Mouse (Mus musculus) MEL (cell line): ENCODE results near the gene Kcnrg. TPM values are rescaled to one million over a fixed set of nuclear protein-coding genes. Genes with fewer than 3 reads are reported as not detected.

Experiments used
- DNase-seq: peaks from one replicate; pipeline ENCODE4 v3.0.0; 2011; ENCODE audit warnings: low read depth, low spot score
- H3K27ac ChIP-seq: 2 replicates; pipeline ENCODE4 v1.5.1; 2012; ENCODE audit warnings: low read depth, mild to moderate bottlenecking, control low read depth, low read length, moderate library complexity; ENCODE audit not compliant: control insufficient read depth
- H3K27me3 ChIP-seq, 2 experiments: fragments of 150-350 bp in 1 of 2; sonication (generic) in 1 of 2; 2 replicates each; pipeline ENCODE4 v1.6.1; 2012; ENCODE audit warnings: low read length in 2 of 2, mild to moderate bottlenecking in 2 of 2, improper control_type of control experiment in 1 of 2, moderate library complexity in 1 of 2; ENCODE audit not compliant: insufficient read depth in 2 of 2, control insufficient read depth in 1 of 2
- H3K36me3 ChIP-seq, 2 experiments: 2 replicates each; pipeline ENCODE4 v1.6.1; 2012 to 2014; ENCODE audit warnings: low read length in 2 of 2, improper control_type of control experiment in 1 of 2, inconsistent platforms in 1 of 2, mild to moderate bottlenecking in 1 of 2; ENCODE audit not compliant: insufficient read depth in 2 of 2, control insufficient read depth in 1 of 2
- H3K4me1 ChIP-seq, 2 experiments: fragments of 150-350 bp in 1 of 2; sonication (generic) in 1 of 2; 2 replicates each; pipeline ENCODE4 v1.6.1; 2012; ENCODE audit warnings: low read length in 2 of 2, improper control_type of control experiment in 1 of 2, mild to moderate bottlenecking in 1 of 2; ENCODE audit not compliant: insufficient read depth in 2 of 2, control insufficient read depth in 1 of 2
- H3K4me3 ChIP-seq, 2 experiments: fragments of 150-350 bp in 1 of 2; sonication (generic) in 1 of 2; 2 replicates each; pipeline ENCODE4 v1.5.1; 2012; ENCODE audit warnings: low read depth in 2 of 2, low read length in 2 of 2, mild to moderate bottlenecking in 2 of 2, moderate library complexity in 2 of 2, control low read depth in 1 of 2, improper control_type of control experiment in 1 of 2; ENCODE audit not compliant: control insufficient read depth in 1 of 2, insufficient read depth in 1 of 2
- H3K79me2 ChIP-seq: 2 replicates; pipeline ENCODE4 v1.6.1; 2012; ENCODE audit warnings: mild to moderate bottlenecking, low read length, moderate library complexity; ENCODE audit not compliant: control insufficient read depth, poor library complexity, insufficient read depth
- H3K9ac ChIP-seq: 2 replicates; pipeline ENCODE4 v1.6.1; 2012; ENCODE audit warnings: low read depth, mild to moderate bottlenecking, control low read depth, low read length, moderate library complexity; ENCODE audit not compliant: control insufficient read depth, poor library complexity, severe bottlenecking
- H3K9me3 ChIP-seq: fragments of 150-350 bp; sonication (generic); replicated peaks from 2 replicates; pipeline ENCODE4 v1.6.1; 2012; ENCODE audit warnings: mild to moderate bottlenecking, low read length, improper control_type of control experiment, moderate library complexity; ENCODE audit not compliant: insufficient read depth
- BHLHE40 ChIP-seq: IDR thresholded peaks from 2 replicates; pipeline ENCODE4 v1.6.1; 2012; ENCODE audit warnings: low read depth, mild to moderate bottlenecking, inconsistent platforms, low read length, improper control_type of control experiment, borderline replicate concordance
- CHD1 ChIP-seq: IDR thresholded peaks from 2 replicates; pipeline ENCODE4 v1.6.1; 2012; ENCODE audit warnings: low read depth, mild to moderate bottlenecking, inconsistent platforms, low read length, improper control_type of control experiment
- CTCF ChIP-seq, 3 experiments: IDR thresholded peaks in 2 of 3; conservative IDR thresholded peaks in 1 of 3; 2 replicates each; pipeline ENCODE4 v1.5.1; 2011 to 2012; ENCODE audit warnings: low read length in 3 of 3, low read depth in 2 of 3, mild to moderate bottlenecking in 2 of 3, improper control_type of control experiment in 1 of 3, inconsistent platforms in 1 of 3, mixed read lengths in 1 of 3, moderate library complexity in 1 of 3; ENCODE audit not compliant: control insufficient read depth in 1 of 3, insufficient read depth in 1 of 3, poor library complexity in 1 of 3, severe bottlenecking in 1 of 3
- E2F4 ChIP-seq: IDR thresholded peaks from 2 replicates; pipeline ENCODE4 v1.6.1; 2011; ENCODE audit warnings: low read depth, low read length, improper control_type of control experiment, borderline replicate concordance
- ELF1 ChIP-seq: IDR thresholded peaks from 2 replicates; pipeline ENCODE4 v1.6.1; 2014; ENCODE audit warnings: low read depth, mild to moderate bottlenecking, inconsistent platforms, low read length, improper control_type of control experiment, moderate library complexity
- EP300 ChIP-seq, 2 experiments: IDR thresholded peaks; 2 replicates each; pipeline ENCODE4 v1.6.1; 2011; ENCODE audit warnings: improper control_type of control experiment in 2 of 2, low read length in 2 of 2, low read depth in 1 of 2, mild to moderate bottlenecking in 1 of 2
- GATA1 ChIP-seq: IDR thresholded peaks from 2 replicates; pipeline ENCODE4 v1.6.1; 2011; ENCODE audit warnings: low read depth, low read length, improper control_type of control experiment
- HCFC1 ChIP-seq: IDR thresholded peaks from 2 replicates; pipeline ENCODE4 v1.6.1; 2012; ENCODE audit warnings: low read depth, mild to moderate bottlenecking, inconsistent platforms, low read length, improper control_type of control experiment, moderate library complexity
- JUND ChIP-seq: IDR thresholded peaks from 2 replicates; pipeline ENCODE4 v1.6.1; 2011; ENCODE audit warnings: low read depth, mild to moderate bottlenecking, improper control_type of control experiment, low read length
- MAFK ChIP-seq: IDR thresholded peaks from 2 replicates; pipeline ENCODE4 v1.6.1; 2011; ENCODE audit warnings: low read depth, mild to moderate bottlenecking, low read length, improper control_type of control experiment, borderline replicate concordance
- MAZ ChIP-seq: IDR thresholded peaks from 2 replicates; pipeline ENCODE4 v1.6.1; 2012; ENCODE audit warnings: low read depth, mild to moderate bottlenecking, inconsistent platforms, low read length, improper control_type of control experiment
- MXI1 ChIP-seq: IDR thresholded peaks from 2 replicates; pipeline ENCODE4 v1.6.1; 2011; ENCODE audit warnings: mild to moderate bottlenecking, low read depth, low read length, improper control_type of control experiment
- MYB ChIP-seq: IDR thresholded peaks from 2 replicates; pipeline ENCODE4 v1.6.1; 2011; ENCODE audit warnings: mild to moderate bottlenecking, low read depth, low read length, improper control_type of control experiment
- NELFE ChIP-seq: IDR thresholded peaks from 2 replicates; pipeline ENCODE4 v1.6.1; 2011; ENCODE audit warnings: low read depth, low read length, improper control_type of control experiment
- RCOR1 ChIP-seq: IDR thresholded peaks from 2 replicates; pipeline ENCODE4 v1.6.1; 2012; ENCODE audit warnings: low read depth, mild to moderate bottlenecking, inconsistent platforms, low read length, improper control_type of control experiment
- SMC3 ChIP-seq: IDR thresholded peaks from 2 replicates; pipeline ENCODE4 v1.6.1; 2011; ENCODE audit warnings: low read depth, low read length, improper control_type of control experiment
- TBP ChIP-seq: IDR thresholded peaks from 2 replicates; pipeline ENCODE4 v1.8.0; 2011; ENCODE audit warnings: low read depth, low read length, improper control_type of control experiment
- TCF12 ChIP-seq: IDR thresholded peaks from 2 replicates; pipeline ENCODE4 v1.6.1; 2014; ENCODE audit warnings: low read depth, mild to moderate bottlenecking, inconsistent platforms, low read length, improper control_type of control experiment, moderate library complexity
- ZC3H11A ChIP-seq: IDR thresholded peaks from 2 replicates; pipeline ENCODE4 v1.6.1; 2012; ENCODE audit warnings: low read depth, mild to moderate bottlenecking, inconsistent platforms, low read length, improper control_type of control experiment
- ZNF384 ChIP-seq: IDR thresholded peaks from 2 replicates; pipeline ENCODE4 v1.6.1; 2012; ENCODE audit warnings: low read depth, mild to moderate bottlenecking, inconsistent platforms, low read length, improper control_type of control experiment
- polyA plus RNA-seq, 2 experiments: library from polyadenylated mRNA; stranded (reverse) in 1 of 2; unstranded in 1 of 2; fragments of >175 nt in 1 of 2; fragments of >200 nt in 1 of 2; gene quantifications; 2 replicates each; pipeline versions ENCODE4 v1.2.1 to v1.2.4; 2012; ENCODE audit warnings: low replicate concordance in 2 of 2, low read depth in 1 of 2; ENCODE audit not compliant: insufficient read length in 2 of 2, insufficient read depth in 1 of 2, missing spikeins in 1 of 2
- total RNA-seq: library from RNA; depleted of rRNA; stranded (reverse); fragments of 300-350 nt; gene quantifications from 2 replicates; pipeline ENCODE4 v1.2.3, GENCODE M21; 2012

Gene Kcnrg
- total and polyA plus RNA-seq, 3 experiments, result 0.04 to 0.15 TPM; not detected in 1

GRCm38 (mm10) chr14:61603069-61603755 is 4.0 kb upstream of the Kcnrg start:
- DNase-seq, result no peak
- peaks cover 0 to 18% of the 10 kb centered on the region in 2 experiments; a peak in 2 of 4 replicates for H3K36me3 ChIP-seq
- H3K4me1 ChIP-seq, result peaks cover 1 to 13% of the 10 kb centered on the region in 2 experiments; a peak in 3 of 4 replicates
- no peak overlapping the region for H3K4me3 ChIP-seq
- H3K27ac ChIP-seq, result no peak overlapping the region
- no peaks in the 10 kb centered on the region for H3K9me3 ChIP-seq
- H3K27me3 ChIP-seq, result no peaks in the 10 kb centered on the region
- H3K79me2 ChIP-seq, result peaks cover 1% of the 10 kb centered on the region; the same call in 1 of the 2 replicates
- TF ChIP-seq E2F4 (no peak), CTCF (IDR thresholded peaks at IDR 0.05 in 2 of 3, conservative IDR thresholded peaks at IDR 0.05 in 1 of 3; ENCODE audit: control insufficient read depth in 1 of 3, insufficient read depth in 1 of 3, low read depth in 2 of 3, low read length in 3 of 3, poor library complexity in 1 of 3, severe bottlenecking in 1 of 3) (no peak), ELF1 (no peak), NELFE (no peak), SMC3 (no peak), TCF12 (no peak), GATA1 (no peak), MAFK (no peak), HCFC1 (no peak), MYB (no peak), CHD1 (no peak), ZNF384 (no peak), JUND (no peak), BHLHE40 (no peak)
- no peak overlapping the region for H3K9ac ChIP-seq

GRCm38 (mm10) chr14:61604081-61604480 is 3.2 kb upstream of the Kcnrg start:
- peaks cover under 1% of the 10 kb centered on the region; the same call in 1 of the 2 replicates for H3K79me2 ChIP-seq
- H3K27me3 ChIP-seq, result no peaks in the 10 kb centered on the region
- peaks cover 1 to 11% of the 10 kb centered on the region in 2 experiments; a peak in 3 of 4 replicates for H3K4me1 ChIP-seq
- H3K36me3 ChIP-seq, result peaks cover 0 to 16% of the 10 kb centered on the region in 2 experiments; a peak in 2 of 4 replicates
- no peak overlapping the region for H3K27ac ChIP-seq
- TF ChIP-seq TBP (no peak), EP300 (IDR thresholded peaks at IDR 0.05; ENCODE audit: low read depth in 1 of 2, low read length in 2 of 2) (no peak), RCOR1 (no peak), GATA1 (no peak), MAZ (no peak), E2F4 (no peak), ZC3H11A (no peak), MXI1 (no peak), SMC3 (no peak), MYB (no peak)
- no peak overlapping the region for H3K9ac ChIP-seq
- no peak for DNase-seq
- H3K9me3 ChIP-seq, result no peaks in the 10 kb centered on the region
- no peak overlapping the region for H3K4me3 ChIP-seq
